Mouse (Mus musculus): Measurements from ENCODE around the gene Chst15.
A peak's percentile ranks its signal among the peaks of the same experiment; 100 is the strongest.

DNA sequence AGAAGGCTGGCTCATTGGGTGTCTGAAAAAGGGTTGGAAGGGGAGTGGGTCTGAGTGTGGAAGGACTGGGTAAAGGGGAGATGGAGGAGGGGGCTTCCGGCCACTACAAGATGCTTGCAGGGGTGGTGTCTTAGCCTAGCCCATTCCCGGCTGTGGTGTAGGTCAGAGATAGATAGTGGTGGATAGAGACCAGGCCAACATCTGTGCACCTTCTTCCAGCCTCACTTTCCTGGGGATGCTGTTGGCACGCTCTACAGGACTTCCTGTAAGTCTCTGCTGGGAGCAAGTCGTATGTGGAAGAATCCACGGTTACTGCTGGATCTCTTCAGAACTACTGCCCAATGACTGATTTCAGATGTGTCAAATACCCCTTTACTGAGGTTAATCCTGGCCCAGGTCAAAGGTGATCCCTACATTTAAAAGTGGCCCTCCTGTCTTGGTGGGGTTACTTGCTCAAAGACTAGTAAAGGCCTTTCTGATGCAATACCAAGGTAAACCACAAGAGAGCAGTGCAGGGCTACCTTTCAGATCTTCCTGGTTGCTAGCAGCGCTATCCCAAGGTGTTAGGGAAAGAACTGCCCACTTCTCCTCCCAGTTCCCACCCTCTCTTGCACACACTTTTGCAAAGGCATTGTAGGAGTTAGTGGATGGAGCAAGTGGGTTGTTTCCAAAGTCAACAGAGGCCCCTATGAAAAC is 90.5 kb downstream of the Chst15 start:
- TF ChIP-seq CTCF (IDR thresholded peaks at IDR 0.05; ENCODE audit: borderline replicate concordance, insufficient read depth, low read depth, low read length), result peak; percentile 93
- no peak for TF ChIP-seq POLR2A (IDR thresholded peaks at IDR 0.05; ENCODE audit: borderline replicate concordance, insufficient read depth, low read length)
